Mouse (Mus musculus) lung, embryonic 14.5 days (tissue): ENCODE results near the gene Olfr1199. TPM values are rescaled to one million over a fixed set of nuclear protein-coding genes. Genes with fewer than 3 reads are reported as not detected.

Source experiments
- ATAC-seq: fragments of 200-750 bp; cut with Nextera tagmentation; 2 replicates; pipeline ENCODE4 v1.8.0; 2017; ENCODE audit warnings: mild to moderate bottlenecking, moderate TSS enrichment, moderate library complexity; ENCODE audit not compliant: insufficient read depth
- DNase-seq: peaks from one replicate; pipeline ENCODE4 v3.0.0-alpha.2; 2015
- H3K27ac ChIP-seq: fragments of 300-500 bp; sonication (generic); 2 replicates; pipeline ENCODE4 v1.5.1; 2014; ENCODE audit warnings: low read depth, mild to moderate bottlenecking, moderate library complexity
- H3K27me3 ChIP-seq: fragments of 300-500 bp; sonication (generic); 2 replicates; pipeline ENCODE4 v1.6.1; 2014; ENCODE audit warnings: low read length, control low read depth; ENCODE audit not compliant: insufficient read depth
- H3K36me3 ChIP-seq: fragments of 300-500 bp; sonication (generic); 2 replicates; pipeline ENCODE4 v1.6.1; 2014; ENCODE audit warnings: control low read depth; ENCODE audit not compliant: insufficient read depth
- H3K4me1 ChIP-seq: fragments of 300-500 bp; sonication (generic); 2 replicates; pipeline ENCODE4 v1.6.1; 2014; ENCODE audit warnings: antibody characterized with exemption, control low read depth; ENCODE audit not compliant: insufficient read depth
- H3K4me2 ChIP-seq: fragments of 300-500 bp; sonication (generic); 2 replicates; pipeline ENCODE4 v1.6.1; 2014; ENCODE audit warnings: mild to moderate bottlenecking
- H3K4me3 ChIP-seq: fragments of 300-500 bp; sonication (generic); 2 replicates; pipeline ENCODE4 v1.5.1; 2014; ENCODE audit warnings: low read depth, low read length
- H3K9ac ChIP-seq: fragments of 300-500 bp; sonication (generic); 2 replicates; pipeline ENCODE4 v1.6.1; 2014
- H3K9me3 ChIP-seq: fragments of 300-500 bp; sonication (generic); 2 replicates; pipeline ENCODE4 v1.6.1; 2016; ENCODE audit warnings: low read depth, low read length, control low read depth
- CTCF ChIP-seq: IDR thresholded peaks from 2 replicates; pipeline ENCODE4 v1.5.1; 2016; ENCODE audit warnings: antibody characterized with exemption, low read depth
- WGBS: fragments of 180-500 bp; shearing (Covaris S2); extraction: QIAGEN DNeasy Blood & Tissue Kit; methylation state at CpG from one replicate; pipeline ENCODE4 v1.1.7; 2014; 5-methylcytosine and 5-hydroxymethylcytosine counted together
- polyA plus RNA-seq: library from polyadenylated mRNA; unstranded; fragments of >200 nt; fragmentation: Nextera tagmentation; extraction: Ambion mirVana; gene quantifications from 2 replicates; pipeline ENCODE4 v1.2.1, GENCODE M21; 2014

Olfr1199 gene
- polyA plus RNA-seq = not detected in 2 replicates

DNA sequence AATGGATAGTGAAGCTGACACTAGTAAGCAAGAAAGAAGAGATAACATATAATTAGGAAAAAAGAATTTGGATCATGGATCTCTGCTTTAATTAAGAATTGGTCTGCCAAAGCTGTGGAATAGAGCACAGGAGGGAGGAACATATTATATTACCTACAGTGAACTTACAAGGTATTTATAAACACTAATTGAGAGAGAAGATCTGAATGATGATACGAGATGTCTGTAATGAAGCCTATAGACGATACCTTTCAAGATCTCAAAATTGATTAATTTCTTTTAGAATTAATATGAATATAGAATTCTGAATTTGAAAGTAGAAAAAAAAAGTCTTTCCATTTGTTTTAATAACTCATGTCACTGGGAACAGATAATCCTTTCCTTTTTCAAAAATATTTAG is at the start of gene Olfr1199:
Gene Olfr1199 (minus strand): TSS at position 101 of the 400 bp plus-strand sequence.
- Histone ChIP-seq H3K9me3 (no peaks in the 10 kb centered on the region), H3K9ac (no peak within 1 kb of the TSS), H3K4me2 (no peak within 1 kb of the TSS), H3K27ac (no peak within 1 kb of the TSS), H3K4me3 (no peak within 1 kb of the TSS), H3K36me3 (no peaks in the 10 kb centered on the region), H3K27me3 (no peaks in the 10 kb centered on the region), H3K4me1 (no peaks in the 10 kb centered on the region)
- ATAC-seq (no peak), DNase-seq (no peak)
- no peak for TF ChIP-seq CTCF
- 87% methylated on average over 2 of the region's 2 CpGs for WGBS

DNA sequence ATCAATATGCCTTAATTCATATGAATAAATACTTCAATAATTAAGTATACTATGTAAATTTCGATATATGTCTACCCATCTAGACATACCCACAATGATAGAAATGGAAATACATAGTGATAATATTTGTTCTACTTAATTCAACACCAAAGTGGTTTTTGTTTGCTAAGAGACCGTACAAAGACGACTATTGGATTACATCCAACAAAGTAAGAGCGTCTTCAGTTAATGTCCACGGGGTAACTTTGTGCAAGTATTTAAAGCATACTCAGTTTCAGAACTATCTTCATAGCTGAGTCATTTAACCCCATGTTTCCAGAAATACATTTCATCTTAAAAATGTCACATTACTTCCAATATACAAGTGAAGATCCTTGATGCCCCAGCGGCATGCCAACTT is 32.5 kb upstream of the Olfr1199 start, which contains the start of gene Olfr1201:
Gene Olfr1201 (plus strand): TSS at position 301 of the 400 bp plus-strand sequence.
- ATAC-seq = no peak
- 71% methylated on average over 6 of the region's 6 CpGs for WGBS
- no peaks in the 10 kb centered on the region for H3K9me3 ChIP-seq

DNA sequence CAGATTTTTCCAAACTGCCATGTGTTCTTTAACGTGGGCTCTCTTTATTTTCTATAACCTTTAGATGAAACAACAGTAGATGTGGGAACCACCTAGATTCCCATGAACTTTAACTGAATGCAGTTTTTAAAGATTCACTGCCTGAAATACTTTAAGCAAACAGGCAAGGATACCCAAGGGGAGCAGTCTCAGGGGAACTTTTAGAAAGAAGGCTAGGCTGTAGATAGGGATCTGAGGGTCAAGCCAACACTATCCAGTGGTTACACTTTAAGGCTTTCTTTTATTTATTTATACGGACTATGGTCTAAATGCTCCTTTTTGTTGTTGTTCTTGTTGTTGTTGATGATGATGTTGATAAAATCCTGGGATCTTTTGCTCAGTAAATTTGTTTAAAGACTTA is 10.1 kb upstream of the Olfr1199 start, which contains the start of gene Olfr1200:
Gene Olfr1200 (minus strand): TSS at position 101 of the 400 bp plus-strand sequence.
- Histone ChIP-seq H3K27me3 (no peaks in the 10 kb centered on the region), H3K4me1 (no peaks in the 10 kb centered on the region), H3K9ac (no peak within 1 kb of the TSS), H3K4me2 (no peak within 1 kb of the TSS), H3K27ac (no peak within 1 kb of the TSS), H3K9me3 (no peaks in the 10 kb centered on the region), H3K4me3 (no peak within 1 kb of the TSS), H3K36me3 (no peaks in the 10 kb centered on the region)
- no peak for TF ChIP-seq CTCF
- no peak for DNase-seq
- 81% methylated on average over 2 of the region's 2 CpGs for WGBS
- no peak for ATAC-seq

More for the DNA sequence above, 32.5 kb upstream of the Olfr1199 start, which contains the start of gene Olfr1201:
- Histone ChIP-seq H3K9ac (no peak within 1 kb of the TSS), H3K27me3 (no peaks in the 10 kb centered on the region), H3K36me3 (no peaks in the 10 kb centered on the region), H3K4me1 (no peaks in the 10 kb centered on the region), H3K4me3 (no peak within 1 kb of the TSS), H3K4me2 (no peak within 1 kb of the TSS), H3K27ac (no peak within 1 kb of the TSS)
- no peak for DNase-seq
- no peak for TF ChIP-seq CTCF

DNA sequence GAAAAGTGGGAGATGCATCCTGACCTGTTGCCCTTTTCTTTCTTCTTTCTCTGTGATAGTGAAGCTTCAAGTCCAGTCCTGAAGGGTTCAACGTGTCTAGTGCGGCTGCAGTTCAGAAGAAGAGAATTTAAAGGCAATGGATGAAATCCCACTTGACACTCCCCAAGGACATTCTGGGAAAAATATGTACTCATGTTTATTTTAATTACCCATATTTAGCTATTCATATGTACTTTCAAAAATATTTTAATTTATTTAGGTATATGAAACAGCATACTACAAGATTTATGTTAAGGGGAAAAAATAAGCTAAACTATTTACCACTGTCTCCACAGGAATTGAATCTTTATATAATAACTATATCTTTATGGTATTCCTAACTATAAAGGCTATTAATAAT is 9.0 kb downstream of the Olfr1199 start, which contains the start of gene Olfr1198:
Gene Olfr1198 (minus strand): TSS at position 101 of the 400 bp plus-strand sequence.
- WGBS = 86% methylated on average over 2 of the region's 2 CpGs
- Histone ChIP-seq H3K27ac (no peak within 1 kb of the TSS), H3K27me3 (no peaks in the 10 kb centered on the region), H3K9ac (no peak within 1 kb of the TSS), H3K4me2 (no peak within 1 kb of the TSS), H3K4me3 (no peak within 1 kb of the TSS), H3K9me3 (no peaks in the 10 kb centered on the region), H3K4me1 (no peaks in the 10 kb centered on the region), H3K36me3 (no peaks in the 10 kb centered on the region)
- TF ChIP-seq CTCF = no peak
- ATAC-seq (no peak), DNase-seq (no peak)

DNA sequence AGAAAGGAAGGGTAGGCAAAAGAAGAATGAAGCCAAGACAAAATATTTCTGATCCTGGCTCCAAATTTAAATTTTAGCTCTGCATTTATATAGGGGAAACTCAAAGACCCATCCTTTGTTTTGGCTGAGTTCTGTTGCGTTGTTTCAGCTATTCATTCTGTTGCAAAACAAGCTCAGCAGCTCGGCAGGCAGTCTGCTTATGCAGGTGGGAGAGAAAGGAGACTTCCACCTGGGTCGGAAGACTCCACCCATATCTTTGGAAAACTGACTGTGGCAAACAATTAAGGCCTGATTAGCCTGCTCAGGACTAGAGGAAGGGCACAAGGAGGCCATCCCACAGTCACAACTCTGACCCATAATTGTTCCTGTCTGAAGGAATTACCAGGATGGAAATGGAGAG is 16.9 kb downstream of the Olfr1199 start:
- Histone ChIP-seq H3K27ac (no peak overlapping the region), H3K4me3 (no peak overlapping the region), H3K4me2 (no peak overlapping the region), H3K9me3 (no peaks in the 10 kb centered on the region), H3K36me3 (no peaks in the 10 kb centered on the region), H3K27me3 (no peaks in the 10 kb centered on the region), H3K4me1 (no peaks in the 10 kb centered on the region), H3K9ac (no peak overlapping the region)
- ATAC-seq = no peak
- no peak for TF ChIP-seq CTCF
- DNase-seq = no peak
- 66% methylated on average over 3 of the region's 3 CpGs for WGBS

DNA sequence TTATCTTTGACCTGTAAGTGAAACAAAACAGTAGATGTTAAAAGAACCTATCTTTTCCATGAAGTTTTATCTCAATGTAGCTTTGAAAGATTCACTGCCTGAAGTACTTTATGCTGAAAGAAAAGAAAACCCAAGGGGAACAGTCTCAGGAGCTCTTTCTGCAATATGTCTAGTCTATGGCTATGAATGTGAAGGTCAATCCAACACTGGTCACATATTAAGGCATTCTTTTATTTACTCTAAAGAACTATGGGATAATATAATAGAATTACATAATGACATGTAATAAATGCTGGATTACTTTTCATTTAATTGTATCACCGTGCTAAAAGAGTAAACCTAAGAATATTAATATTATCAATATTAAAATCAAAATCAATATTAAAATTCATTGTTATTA is 28.0 kb downstream of the Olfr1199 start, which contains the start of gene Olfr1197:
Gene Olfr1197 (minus strand): TSS at position 101 of the 400 bp plus-strand sequence.
- Histone ChIP-seq H3K27ac (no peak within 1 kb of the TSS), H3K36me3 (no peaks in the 10 kb centered on the region), H3K9ac (no peak within 1 kb of the TSS), H3K4me1 (no peaks in the 10 kb centered on the region), H3K27me3 (no peaks in the 10 kb centered on the region), H3K4me3 (no peak within 1 kb of the TSS), H3K4me2 (no peak within 1 kb of the TSS), H3K9me3 (no peaks in the 10 kb centered on the region)
- ATAC-seq (no peak), DNase-seq (no peak)
- 85% methylated on average over 1 of the region's 1 CpGs for WGBS
- no peak for TF ChIP-seq CTCF

DNA sequence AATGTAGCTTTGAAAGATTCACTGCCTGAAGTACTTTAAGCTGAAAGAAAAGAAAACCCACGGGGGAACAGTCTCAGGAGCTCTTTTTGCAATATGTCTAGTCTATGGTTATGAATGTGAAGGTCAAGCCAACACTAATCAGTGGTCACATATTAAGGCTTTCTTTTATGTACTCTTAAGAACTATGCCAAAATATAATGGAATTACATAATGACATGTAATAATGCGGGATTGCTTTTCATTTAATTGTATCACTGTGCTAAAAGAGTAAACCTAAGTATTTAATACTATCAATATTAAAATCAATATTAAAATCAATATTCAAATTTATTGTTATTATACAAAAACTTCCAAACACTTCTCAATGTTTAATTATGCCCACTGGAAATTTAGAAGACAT is 55.8 kb downstream of the Olfr1199 start, which contains the start of gene Olfr1196:
Gene Olfr1196 (minus strand): TSS at position 101 of the 400 bp plus-strand sequence.
- Histone ChIP-seq H3K4me3 (no peak within 1 kb of the TSS), H3K27ac (no peak within 1 kb of the TSS), H3K4me2 (no peak within 1 kb of the TSS), H3K9ac (no peak within 1 kb of the TSS), H3K27me3 (no peaks in the 10 kb centered on the region), H3K36me3 (no peaks in the 10 kb centered on the region), H3K9me3 (no peaks in the 10 kb centered on the region), H3K4me1 (no peaks in the 10 kb centered on the region)
- DNase-seq = no peak
- TF ChIP-seq CTCF = no peak
- 81% methylated on average over 2 of the region's 2 CpGs for WGBS
- no peak for ATAC-seq

Other genes starting within 250 kb of the Olfr1199 start
- not detected in 2 replicates for gene Olfr1186, start 241.9 kb downstream of the Olfr1199 start, polyA plus RNA-seq
- gene Olfr1188, start 203.5 kb downstream of the Olfr1199 start, polyA plus RNA-seq = not detected in 2 replicates
- gene Olfr1189, start 174.0 kb downstream of the Olfr1199 start, polyA plus RNA-seq = not detected in 2 replicates
- gene Olfr1191-ps1, start 119.9 kb downstream of the Olfr1199 start, polyA plus RNA-seq = not detected in 2 replicates
- not detected in 2 replicates for gene Olfr1192-ps1, start 112.0 kb downstream of the Olfr1199 start, polyA plus RNA-seq
- not detected in 2 replicates for gene Olfr1193, start 84.8 kb downstream of the Olfr1199 start, polyA plus RNA-seq
- gene Olfr1195, start 71.3 kb downstream of the Olfr1199 start, polyA plus RNA-seq = not detected in 2 replicates
- not detected in 2 replicates for gene Olfr1196, start 55.9 kb downstream of the Olfr1199 start, polyA plus RNA-seq
- not detected in 2 replicates for gene Olfr1197, start 28.1 kb downstream of the Olfr1199 start, polyA plus RNA-seq
- gene Olfr1198, start 9.1 kb downstream of the Olfr1199 start, polyA plus RNA-seq = not detected in 2 replicates
- gene Olfr1200, start 10.0 kb upstream of the Olfr1199 start, polyA plus RNA-seq = not detected in 2 replicates
- gene Olfr1201, start 32.6 kb upstream of the Olfr1199 start, polyA plus RNA-seq = not detected in 2 replicates
- not detected in 2 replicates for gene Olfr1202, start 54.0 kb upstream of the Olfr1199 start, polyA plus RNA-seq
- not detected in 2 replicates for gene Olfr1205, start 69.3 kb upstream of the Olfr1199 start, polyA plus RNA-seq
- gene Olfr1204, start 88.8 kb upstream of the Olfr1199 start, polyA plus RNA-seq = not detected in 2 replicates
- gene Olfr1206, start 102.8 kb upstream of the Olfr1199 start, polyA plus RNA-seq = not detected in 2 replicates
- not detected in 2 replicates for gene Olfr1208, start 141.8 kb upstream of the Olfr1199 start, polyA plus RNA-seq
- gene Olfr1209, start 154.7 kb upstream of the Olfr1199 start, polyA plus RNA-seq = not detected in 2 replicates
- gene Olfr1211, start 177.6 kb upstream of the Olfr1199 start, polyA plus RNA-seq = not detected in 2 replicates
- gene Olfr1212, start 193.5 kb upstream of the Olfr1199 start, polyA plus RNA-seq = not detected in 2 replicates
- not detected in 2 replicates for gene Gm13762, start 219.8 kb upstream of the Olfr1199 start, polyA plus RNA-seq
- gene Olfr1214, start 232.2 kb upstream of the Olfr1199 start, polyA plus RNA-seq = not detected in 2 replicates
- not detected in 2 replicates for gene Olfr1215, start 246.5 kb upstream of the Olfr1199 start, polyA plus RNA-seq